Mouse (Mus musculus) forebrain, embryonic 14.5 days (tissue): ENCODE results near the gene Tbata. TPM values are rescaled to one million over a fixed set of nuclear protein-coding genes. Genes with fewer than 3 reads are reported as not detected.

ENCODE experiments used
- ATAC-seq: fragments of 200-750 bp; cut with Nextera tagmentation; 2 replicates; pipeline ENCODE4 v1.8.0; 2017; ENCODE audit warnings: mild to moderate bottlenecking, moderate library complexity
- DNase-seq: peaks from one replicate; pipeline ENCODE4 v3.0.0-alpha.2; 2015; ENCODE audit warnings: low spot score
- H3K27ac ChIP-seq: fragments of 300-500 bp; sonication (generic); 2 replicates; pipeline ENCODE4 v1.5.1; 2014; ENCODE audit warnings: low read depth, mild to moderate bottlenecking, control low read depth, low read length, moderate library complexity
- H3K27me3 ChIP-seq: fragments of 300-500 bp; sonication (generic); replicated peaks from 2 replicates; pipeline ENCODE4 v1.6.1; 2014; ENCODE audit warnings: low read length, control low read depth, mixed read lengths; ENCODE audit not compliant: control insufficient read depth, insufficient read depth
- H3K36me3 ChIP-seq: fragments of 300-500 bp; sonication (generic); 2 replicates; pipeline ENCODE4 v1.6.1; 2014; ENCODE audit warnings: low read length, control low read depth; ENCODE audit not compliant: control insufficient read depth, insufficient read depth
- H3K4me1 ChIP-seq: fragments of 300-500 bp; sonication (generic); 2 replicates; pipeline ENCODE4 v1.6.1; 2014; ENCODE audit warnings: antibody characterized with exemption, low read length, control low read depth; ENCODE audit not compliant: control insufficient read depth, insufficient read depth
- H3K4me2 ChIP-seq: fragments of 300-500 bp; sonication (generic); 2 replicates; pipeline ENCODE4 v1.6.1; 2014; ENCODE audit warnings: mild to moderate bottlenecking, control low read depth, low read length
- H3K4me3 ChIP-seq: fragments of 300-500 bp; sonication (generic); 2 replicates; pipeline ENCODE4 v1.5.1; 2014; ENCODE audit warnings: low read depth, low read length, control low read depth
- H3K9ac ChIP-seq: fragments of 300-500 bp; sonication (generic); 2 replicates; pipeline ENCODE4 v1.6.1; 2014; ENCODE audit warnings: mild to moderate bottlenecking, low read length, control low read depth, moderate library complexity
- H3K9me3 ChIP-seq: fragments of 300-500 bp; sonication (generic); replicated peaks from 2 replicates; pipeline ENCODE4 v1.6.1; 2016; ENCODE audit warnings: low read length, control low read depth, mixed read lengths; ENCODE audit not compliant: control insufficient read depth
- WGBS: fragments of 180-500 bp; shearing (Covaris S2); extraction: QIAGEN DNeasy Blood & Tissue Kit; methylation state at CpG from one replicate; pipeline ENCODE4 v1.1.7; 2014; 5-methylcytosine and 5-hydroxymethylcytosine counted together
- microRNA-seq: library from miRNA; unstranded; fragments of <30 nt; microRNA quantifications from one replicate; pipeline ENCODE4, GENCODE M21; 2016
- polyA plus RNA-seq: library from polyadenylated mRNA; unstranded; fragments of >200 nt; fragmentation: Nextera tagmentation; extraction: Ambion mirVana; gene quantifications from 2 replicates; pipeline ENCODE4 v1.2.1, GENCODE M21; 2014

The Tbata gene
- polyA plus RNA-seq, 1 experiment from 2014 or later: 2.5 TPM

GRCm38 (mm10) chr10:61234319-61234718 lies 62.6 kb downstream of the Tbata start:
- DNase-seq: no peak
- Histone ChIP-seq H3K36me3 (no peaks in the 10 kb centered on the region), H3K27ac (no peak overlapping the region), H3K9ac (no peak overlapping the region), H3K27me3 (no peaks in the 10 kb centered on the region), H3K4me1 (no peaks in the 10 kb centered on the region), H3K4me3 (no peak overlapping the region), H3K9me3 (no peaks in the 10 kb centered on the region), H3K4me2 (no peak overlapping the region)
- 81% methylated on average over 4 of the region's 4 CpGs for WGBS
- ATAC-seq: no peak

GRCm38 (mm10) chr10:61235677-61236267 lies 64.0 kb downstream of the Tbata start:
- H3K4me2 ChIP-seq: no peak overlapping the region
- no peak overlapping the region for H3K4me3 ChIP-seq
- DNase-seq (no peak), ATAC-seq (no peak)
- no peaks in the 10 kb centered on the region for H3K27me3 ChIP-seq
- H3K9ac ChIP-seq: no peak overlapping the region
- no peaks in the 10 kb centered on the region for H3K4me1 ChIP-seq
- H3K36me3 ChIP-seq: no peaks in the 10 kb centered on the region
- no peaks in the 10 kb centered on the region for H3K9me3 ChIP-seq
- no peak overlapping the region for H3K27ac ChIP-seq
- 93% methylated on average over 6 of the region's 6 CpGs for WGBS

GRCm38 (mm10) chr10:61236683-61237390 lies 65.1 kb downstream of the Tbata start:
- H3K9me3 ChIP-seq: no peaks in the 10 kb centered on the region
- ATAC-seq (no peak), DNase-seq (no peak)
- no peak overlapping the region for H3K27ac ChIP-seq
- WGBS: 45% methylated on average over 4 of the region's 4 CpGs
- H3K4me2 ChIP-seq: no peak overlapping the region
- no peaks in the 10 kb centered on the region for H3K36me3 ChIP-seq
- H3K9ac ChIP-seq: no peak overlapping the region
- no peaks in the 10 kb centered on the region for H3K27me3 ChIP-seq
- no peaks in the 10 kb centered on the region for H3K4me1 ChIP-seq
- H3K4me3 ChIP-seq: no peak overlapping the region

GRCm38 (mm10) chr10:61237391-61237785 lies 65.6 kb downstream of the Tbata start:
- Histone ChIP-seq H3K27ac (no peak overlapping the region), H3K36me3 (no peaks in the 10 kb centered on the region), H3K4me1 (no peaks in the 10 kb centered on the region), H3K4me2 (no peak overlapping the region), H3K4me3 (no peak overlapping the region), H3K27me3 (no peaks in the 10 kb centered on the region), H3K9me3 (no peaks in the 10 kb centered on the region), H3K9ac (no peak overlapping the region)
- ATAC-seq: no peak
- WGBS: 74% methylated on average over 6 of the region's 6 CpGs
- DNase-seq: no peak

Small RNAs within 50 kb of the gene (microRNA-seq; reads per million reads assigned to microRNA genes)
- not detected for gene Gm44308

Other genes starting within 250 kb of the Tbata start
- 22.2 and 25.5 TPM in 2 replicates for gene Pcbd1, start 82.6 kb upstream of the Tbata start, polyA plus RNA-seq
- 65.7 and 66.8 TPM in 2 replicates for gene Sgpl1, start 24.3 kb upstream of the Tbata start, polyA plus RNA-seq
- 0.13 and 0.17 TPM in 2 replicates for gene Adamts14, start 101.5 kb downstream of the Tbata start, polyA plus RNA-seq
- not detected in 2 replicates for gene Prf1, start 125.9 kb downstream of the Tbata start, polyA plus RNA-seq
- 10.0 and 15.6 TPM in 2 replicates for gene Pald1, start 211.6 kb downstream of the Tbata start, polyA plus RNA-seq
- gene Nodal, start 246.0 kb downstream of the Tbata start, polyA plus RNA-seq: 0.14 TPM in 1 of 2 replicates, not detected in the other